Mouse (Mus musculus) T-helper 1 cell (primary cell): ENCODE data around the gene Cers6.

Experiments
- in situ Hi-C: fragments of 300-600 bp; cut with MboI, MseI; formaldehyde crosslinking; loops from one replicate; pipeline ENCODE4 v1.15.1; 2025; ENCODE audit warnings: high pct_unique_total_duplicates

Gene Cers6

DNA sequence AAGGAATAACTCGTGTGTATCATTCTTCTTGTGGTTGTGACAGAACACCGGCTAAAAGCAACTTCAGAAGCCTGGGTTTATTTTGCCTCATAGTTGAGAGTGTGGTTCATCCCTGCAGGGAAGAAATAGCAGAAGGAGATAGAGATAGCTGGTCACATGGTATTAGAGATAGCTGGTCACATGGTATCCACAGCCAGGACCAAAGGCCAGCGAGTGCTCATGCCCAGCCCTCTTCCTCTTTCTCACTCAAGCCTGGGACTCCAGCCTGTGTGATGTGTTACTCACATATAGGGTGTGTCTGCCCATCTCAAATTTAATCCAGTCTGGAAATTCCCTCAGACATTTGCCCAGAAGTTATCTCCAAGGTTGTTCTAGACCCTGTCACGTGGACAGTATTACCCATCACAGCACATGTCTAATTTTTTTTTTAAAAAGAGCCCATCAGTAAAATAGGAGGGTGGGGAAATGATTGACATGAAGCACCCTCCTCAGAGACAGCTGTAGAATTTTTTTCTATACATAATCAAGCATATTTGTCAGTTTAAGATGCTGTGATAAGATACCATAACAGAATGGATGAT lies 17.9 kb downstream of the Cers6 start:
- in situ Hi-C loops = no loop called here

DNA sequence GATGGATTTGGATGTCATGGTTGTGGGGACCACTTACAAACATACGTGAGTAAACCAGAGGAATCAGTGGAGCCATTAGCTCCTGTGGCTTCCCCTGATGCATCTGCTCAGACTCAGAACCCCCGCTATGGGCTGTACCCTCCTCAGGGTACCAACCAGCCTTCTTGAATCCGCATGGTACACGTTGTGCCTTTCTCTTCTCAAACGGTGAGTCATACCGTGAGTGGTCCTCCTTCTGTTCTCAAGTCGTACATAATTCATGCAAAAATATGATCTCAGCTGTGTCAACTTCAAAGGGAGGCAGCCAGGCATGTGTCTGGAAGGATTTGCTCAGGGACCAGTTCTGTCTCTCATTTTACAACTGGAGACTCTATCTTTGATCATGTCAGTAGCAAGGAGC lies 23.3 kb downstream of the Cers6 start:
- in situ Hi-C loops = no loop called here

DNA sequence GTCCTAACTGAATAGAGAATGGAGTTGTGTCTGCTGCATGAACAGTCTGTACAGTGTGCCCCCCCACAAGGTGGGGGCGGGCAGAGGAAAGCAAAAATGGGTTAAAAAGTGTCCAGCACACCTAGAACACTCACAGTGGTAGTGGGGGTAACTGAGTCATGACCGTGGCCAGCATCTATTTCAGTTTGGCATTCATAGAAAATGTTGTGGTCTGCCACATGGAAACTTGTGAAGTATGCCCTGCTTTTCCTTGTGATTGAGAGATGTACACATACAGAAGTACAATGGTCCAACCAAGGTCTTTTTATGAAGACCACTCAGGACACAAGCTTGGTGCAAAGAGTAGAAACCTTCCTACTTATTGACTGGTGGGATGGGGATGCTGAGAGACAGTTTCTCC lies 24.0 kb downstream of the Cers6 start:
- in situ Hi-C loops = no loop called here

DNA sequence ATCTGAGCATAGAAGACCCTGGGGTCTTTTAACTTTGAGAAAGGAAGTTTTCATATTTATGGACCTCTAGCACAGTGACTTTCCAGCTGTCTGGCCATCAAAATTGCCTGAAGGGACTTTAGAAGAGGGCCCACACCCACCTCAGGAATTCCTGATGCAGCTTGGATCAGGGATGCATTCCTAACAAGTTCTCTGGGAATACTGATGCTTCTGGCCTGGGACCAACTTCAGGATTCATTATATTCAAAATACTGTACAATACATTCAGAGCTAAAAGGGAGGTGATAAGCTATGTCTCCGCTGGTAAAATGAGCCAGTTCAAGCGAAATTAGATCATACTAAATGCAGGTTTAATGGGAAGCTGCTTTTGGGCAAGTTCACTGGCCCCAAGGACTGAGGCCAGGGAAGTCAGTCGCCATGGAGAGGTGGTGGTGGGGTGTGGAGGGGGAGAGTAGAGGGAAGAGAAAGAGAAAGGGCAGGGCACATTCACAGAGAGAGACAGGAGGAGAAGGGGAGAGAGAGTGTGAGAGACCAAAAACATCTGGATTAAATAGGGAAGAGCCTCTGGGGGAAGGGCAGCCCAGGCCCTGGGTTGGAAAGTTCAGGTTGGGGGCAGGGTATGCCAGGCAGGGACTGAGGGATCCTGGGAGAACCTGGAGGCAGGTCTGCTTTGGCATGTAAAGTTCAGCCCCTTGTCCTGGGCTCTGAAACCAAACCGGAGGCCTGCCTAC lies 24.7 kb downstream of the Cers6 start:
- in situ Hi-C loops = no loop called here

DNA sequence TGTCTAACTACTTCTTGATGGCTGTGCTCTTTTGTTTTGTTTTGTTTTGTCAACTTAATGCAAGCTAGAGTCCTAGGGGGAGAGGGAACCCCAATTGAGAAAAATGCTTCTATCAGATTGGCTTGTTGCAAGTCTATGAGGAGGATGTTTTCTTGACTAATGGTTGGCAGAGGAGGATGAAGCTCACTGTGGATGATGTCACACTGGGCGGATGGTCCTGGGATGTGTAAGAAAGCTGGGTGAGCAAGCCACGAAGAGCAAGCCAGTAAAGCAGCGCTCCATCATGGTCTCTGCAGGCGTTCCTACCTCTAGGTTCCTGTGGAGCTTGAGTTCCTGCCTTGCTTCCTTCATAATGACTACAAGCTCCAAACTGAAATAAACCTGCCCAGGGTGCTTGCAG lies 25.4 kb downstream of the Cers6 start:
- in situ Hi-C loops = no loop called here

DNA sequence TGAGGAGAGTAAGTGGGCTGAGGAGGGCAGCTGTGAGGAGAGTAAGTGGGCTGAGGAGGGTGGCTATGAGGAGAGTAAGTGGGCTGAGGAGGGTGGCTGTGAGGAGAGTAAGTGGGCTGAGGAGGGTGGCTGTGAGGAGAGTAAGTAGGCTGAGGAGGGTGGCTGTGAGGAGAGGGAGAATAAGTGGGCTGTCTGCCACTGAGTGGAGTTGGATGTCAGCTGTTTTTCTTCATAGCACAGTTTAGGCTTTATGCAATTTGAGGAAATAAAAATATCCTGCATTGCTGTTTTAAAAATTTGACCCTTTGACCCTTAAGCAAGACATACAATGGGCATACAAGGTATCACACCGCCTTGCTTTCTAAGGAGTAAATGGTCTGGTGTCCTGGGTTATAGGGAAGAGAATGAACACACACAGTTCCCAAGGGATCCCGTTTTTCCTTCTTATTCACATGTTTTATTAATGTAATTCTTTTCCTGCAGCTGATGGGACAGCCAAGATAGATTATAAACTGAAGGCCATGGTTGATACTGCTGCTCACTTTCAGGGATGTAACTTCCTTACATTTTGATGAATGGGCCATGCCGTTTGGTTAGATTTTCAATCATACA lies 27.0 kb downstream of the Cers6 start:
- in situ Hi-C loops = no loop called here

DNA sequence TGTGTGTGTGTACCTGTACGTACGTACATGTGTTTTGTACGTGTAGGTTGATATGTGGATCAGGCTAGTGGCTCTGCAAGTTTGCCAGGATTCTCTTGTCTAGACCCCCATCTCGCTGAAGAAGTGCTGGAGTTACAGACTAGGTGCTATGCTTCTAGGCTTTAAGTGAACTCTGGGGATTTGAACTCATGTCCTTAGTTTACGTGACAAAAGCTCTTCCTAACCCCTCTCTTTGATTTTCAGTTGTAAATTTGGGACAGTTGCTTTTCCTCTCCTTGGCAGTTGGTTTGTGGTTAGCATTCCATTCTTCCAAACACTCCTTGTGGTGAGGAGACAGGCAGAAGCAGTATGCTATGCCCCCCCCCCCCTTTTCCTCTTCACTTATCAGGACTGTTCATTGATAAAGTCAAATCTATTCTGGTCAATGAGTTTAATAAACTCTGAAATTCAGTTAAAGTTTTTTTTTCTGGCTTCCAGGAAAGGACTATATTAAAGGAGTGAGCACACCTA lies 28.5 kb downstream of the Cers6 start:
- in situ Hi-C loops = no loop called here

DNA sequence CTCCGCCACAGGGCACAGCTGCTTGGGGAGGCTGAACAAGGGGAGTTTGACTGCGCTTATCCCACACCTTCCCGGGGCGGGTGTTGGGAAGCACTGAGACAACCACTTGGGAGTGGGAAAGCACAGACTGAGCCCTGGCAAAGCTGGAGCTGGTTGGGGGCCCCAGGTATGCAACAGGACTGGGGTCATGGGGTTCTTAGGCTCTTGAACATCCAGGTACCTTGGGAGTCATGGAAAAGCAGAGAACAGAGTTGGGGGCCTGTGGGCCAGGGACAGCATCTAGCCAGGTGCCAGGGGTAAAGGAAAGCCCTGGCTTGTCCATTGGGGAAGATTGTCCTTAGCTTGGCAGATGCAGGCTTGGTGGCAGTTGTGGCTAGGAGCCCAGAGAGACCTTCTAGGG lies 31.2 kb downstream of the Cers6 start:
- in situ Hi-C loops = no loop called here

DNA sequence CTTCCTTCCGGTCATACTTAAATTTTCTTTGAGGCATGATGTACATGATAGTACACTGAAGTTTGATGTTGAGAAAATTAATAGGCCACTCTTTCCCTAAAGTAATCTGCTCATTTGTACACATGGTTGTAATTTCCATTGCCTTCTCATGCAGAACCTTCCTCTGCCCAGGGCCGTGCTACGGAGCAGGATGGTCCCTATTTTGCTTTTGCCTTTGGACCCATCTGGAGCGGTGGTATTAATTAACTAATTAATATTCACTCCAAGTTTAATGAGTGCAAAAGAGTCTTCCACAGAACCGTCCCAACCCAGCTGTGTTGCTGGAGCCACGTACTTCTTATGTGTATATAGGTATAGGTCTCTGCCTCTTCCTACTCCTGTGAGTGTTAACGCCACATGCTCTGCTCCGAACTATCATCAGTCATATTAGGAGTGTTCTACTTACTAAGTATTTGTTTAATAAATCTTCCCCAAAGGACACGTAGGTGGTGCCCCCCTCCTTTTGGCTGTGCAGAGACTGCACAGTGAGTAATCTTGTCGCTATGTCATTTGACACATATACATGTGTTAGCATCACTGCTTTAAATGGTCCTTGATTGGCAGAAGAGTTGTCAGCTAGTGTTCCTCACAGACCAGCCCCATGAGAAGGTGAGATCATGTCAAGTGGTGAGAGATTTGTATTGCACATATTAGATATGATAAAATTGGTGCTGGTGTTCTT lies 34.0 kb downstream of the Cers6 start:
- in situ Hi-C loops = no loop called here

DNA sequence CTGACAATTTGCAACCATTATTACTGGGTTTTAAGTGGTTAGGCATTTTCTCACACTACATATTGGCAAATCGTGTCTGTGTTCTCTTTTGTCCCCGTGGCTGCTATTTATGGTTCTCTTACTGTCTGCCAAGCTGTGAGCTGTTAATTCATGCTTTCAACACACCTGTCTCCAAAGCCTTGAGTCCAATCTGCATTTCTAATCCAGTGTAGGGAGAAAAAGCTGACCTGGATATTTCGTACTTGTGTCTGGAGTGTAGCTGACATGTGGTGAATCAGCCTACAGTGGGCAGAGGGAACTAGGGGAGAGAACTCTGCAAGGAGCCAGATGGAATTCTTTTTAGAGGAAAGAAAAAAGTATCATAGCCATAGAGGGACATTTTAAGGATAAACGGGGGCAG lies 35.0 kb downstream of the Cers6 start:
- in situ Hi-C loops = no loop called here

DNA sequence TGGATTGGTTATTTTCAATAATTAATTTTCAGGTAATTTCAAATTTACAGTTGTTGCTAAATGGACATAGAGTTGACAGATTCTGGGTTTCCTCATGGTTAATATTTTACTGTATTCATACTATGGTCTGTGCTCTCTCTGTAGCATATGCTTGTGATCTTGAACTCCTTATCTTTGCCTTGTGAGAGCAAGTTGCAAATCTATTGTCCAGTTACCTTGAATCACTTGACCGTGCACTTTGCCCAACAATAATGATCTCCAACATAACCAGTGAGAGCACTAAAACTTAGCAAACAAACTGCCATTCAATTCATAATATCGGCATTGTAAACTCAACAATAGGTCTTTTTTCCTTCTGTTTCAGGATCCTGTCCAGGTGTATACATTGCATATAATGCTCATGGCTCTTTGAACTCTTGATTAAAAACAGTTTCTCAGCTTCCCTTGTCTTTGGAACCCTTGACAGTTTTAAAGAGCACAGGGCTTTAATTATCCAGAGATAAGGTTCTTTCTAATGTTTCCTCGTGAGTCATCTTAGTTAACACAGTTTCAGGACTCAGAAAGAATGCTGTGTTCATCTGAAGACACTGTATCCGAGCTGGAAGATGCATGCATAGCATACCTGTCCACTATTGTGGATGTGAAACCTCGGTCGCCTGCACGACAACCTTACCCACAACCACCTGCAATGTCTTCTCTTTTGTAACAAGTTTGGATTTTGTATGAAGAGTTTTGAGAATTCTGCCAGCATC lies 38.7 kb downstream of the Cers6 start:
- in situ Hi-C loops = no loop called here

DNA sequence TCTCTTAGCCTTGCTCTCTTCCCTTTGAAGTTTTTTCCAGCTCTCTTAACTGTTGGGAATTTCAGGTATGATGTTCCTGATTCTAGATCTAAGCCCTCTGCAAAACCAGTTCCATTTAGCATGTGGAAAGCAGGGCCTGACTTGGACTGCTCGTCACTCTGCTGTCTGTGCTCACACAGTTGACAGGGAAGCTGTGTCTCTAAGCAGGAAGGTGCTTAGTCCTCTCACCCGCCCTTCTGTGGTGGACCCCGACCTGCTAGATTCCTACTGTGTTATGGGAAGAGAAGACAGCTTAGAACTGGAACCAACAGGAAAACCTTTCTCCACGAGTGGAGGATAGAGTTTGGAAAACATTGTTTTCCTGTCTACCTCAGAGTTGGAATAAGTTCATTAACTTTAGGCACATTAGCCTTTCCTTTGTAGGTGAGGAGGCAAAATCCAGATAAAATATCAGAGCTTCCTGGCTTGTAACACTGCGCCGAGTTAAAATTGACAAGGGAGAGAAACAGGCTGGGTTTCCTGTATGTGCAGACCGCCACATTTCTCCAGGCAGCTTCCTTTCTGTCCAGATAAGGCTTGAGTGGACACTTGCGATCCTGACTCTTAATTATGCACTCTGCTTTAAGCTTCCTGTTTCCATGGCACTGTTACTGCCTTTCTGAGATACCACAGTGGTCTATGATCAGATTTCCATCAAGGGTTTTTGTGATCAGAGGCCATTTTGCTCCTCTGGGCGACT lies 39.6 kb downstream of the Cers6 start:
- in situ Hi-C loops = no loop called here

DNA sequence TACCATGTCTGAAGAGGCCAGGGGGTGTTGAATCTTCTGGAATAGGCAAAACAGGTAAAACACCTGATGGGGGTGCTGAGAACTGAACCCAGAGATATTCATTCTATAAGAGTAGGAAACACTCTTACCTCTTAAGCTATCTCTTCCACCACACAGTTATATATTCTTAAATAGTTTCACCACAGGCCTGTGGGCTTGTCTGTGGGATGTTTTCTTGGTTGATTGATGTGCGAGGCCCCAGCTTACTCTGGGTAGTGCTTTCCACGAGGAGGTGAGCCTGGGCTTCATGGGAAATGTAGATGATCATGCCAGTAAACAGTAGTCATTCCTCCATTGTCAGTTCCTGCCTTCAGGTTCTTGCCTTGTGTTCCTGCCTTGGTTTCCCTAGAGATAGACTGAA lies 40.5 kb downstream of the Cers6 start:
- in situ Hi-C loops = no loop called here

DNA sequence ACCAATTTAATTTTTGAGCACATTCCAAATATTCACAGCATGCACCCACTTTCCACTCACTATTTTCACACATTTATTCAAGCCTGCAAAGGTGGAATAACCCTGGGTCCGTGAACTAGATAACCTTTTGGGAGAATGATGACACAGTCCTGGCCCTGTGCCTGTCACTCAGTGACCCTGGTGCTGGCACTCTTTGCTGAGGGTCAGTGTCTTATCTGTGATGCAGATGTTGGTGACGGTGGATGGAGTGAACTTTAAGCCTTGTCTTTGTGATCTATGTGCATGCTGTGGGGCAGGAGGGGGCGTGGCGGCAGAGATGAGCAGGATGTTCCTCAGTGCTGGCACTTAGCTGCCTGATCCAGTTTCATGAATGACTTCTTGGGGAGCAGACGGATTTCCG lies 41.3 kb downstream of the Cers6 start:
- in situ Hi-C loops = no loop called here

DNA sequence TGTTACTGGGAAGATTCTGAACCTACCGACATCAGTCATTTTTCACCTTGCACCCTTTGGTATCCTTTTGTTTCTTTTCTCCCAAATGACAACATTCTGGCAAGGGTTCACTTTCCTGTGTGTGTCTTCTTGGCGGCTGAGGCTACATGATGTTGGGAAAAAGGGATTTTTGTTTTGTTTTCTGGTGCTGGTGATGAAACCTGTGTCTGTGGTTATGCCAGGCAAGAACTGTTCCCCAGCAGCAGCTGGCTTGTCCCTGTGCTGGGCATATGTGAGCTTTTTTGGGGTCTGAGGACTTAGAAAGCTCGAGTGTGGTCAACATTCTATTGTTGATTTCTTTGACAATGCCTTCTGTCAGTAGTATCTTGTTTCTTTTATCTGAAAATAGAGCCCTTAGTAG lies 45.7 kb downstream of the Cers6 start:
- in situ Hi-C loops = no loop called here

DNA sequence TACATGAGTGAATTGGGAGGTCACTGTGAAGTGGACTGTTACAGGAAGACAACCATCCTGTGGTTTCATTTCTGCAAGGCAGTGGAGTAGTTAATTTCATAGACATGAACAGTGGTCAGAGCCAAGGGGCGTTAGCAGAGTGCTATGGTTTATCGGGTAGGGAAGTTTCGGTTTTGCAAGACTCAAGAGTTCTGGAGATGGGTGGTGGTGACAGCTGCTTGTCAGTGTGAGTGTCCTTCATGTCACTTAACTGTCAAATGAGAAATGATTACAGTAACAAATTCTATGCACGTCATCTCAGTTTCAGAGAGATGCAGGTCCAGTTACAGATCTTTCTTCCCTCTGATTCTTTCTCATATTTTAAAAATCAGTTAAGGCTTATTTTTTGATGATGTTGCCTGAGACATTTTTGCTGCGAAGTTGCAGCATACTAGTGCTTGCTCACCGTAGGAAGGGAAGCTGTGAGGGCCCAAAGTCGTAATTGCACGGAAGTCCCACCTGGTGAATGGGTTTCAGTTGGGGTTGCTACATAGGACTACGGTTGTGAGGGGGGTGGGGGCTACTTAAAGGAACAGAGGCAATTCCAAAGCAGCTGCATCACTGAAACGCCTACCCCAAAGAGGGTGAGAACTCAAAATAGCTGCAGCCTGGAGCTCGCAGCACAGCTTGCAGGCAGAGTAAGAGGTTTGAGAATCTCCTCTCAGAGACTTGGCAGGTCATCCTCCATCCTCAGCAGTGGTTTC lies 46.7 kb downstream of the Cers6 start:
- in situ Hi-C loops = no loop called here

DNA sequence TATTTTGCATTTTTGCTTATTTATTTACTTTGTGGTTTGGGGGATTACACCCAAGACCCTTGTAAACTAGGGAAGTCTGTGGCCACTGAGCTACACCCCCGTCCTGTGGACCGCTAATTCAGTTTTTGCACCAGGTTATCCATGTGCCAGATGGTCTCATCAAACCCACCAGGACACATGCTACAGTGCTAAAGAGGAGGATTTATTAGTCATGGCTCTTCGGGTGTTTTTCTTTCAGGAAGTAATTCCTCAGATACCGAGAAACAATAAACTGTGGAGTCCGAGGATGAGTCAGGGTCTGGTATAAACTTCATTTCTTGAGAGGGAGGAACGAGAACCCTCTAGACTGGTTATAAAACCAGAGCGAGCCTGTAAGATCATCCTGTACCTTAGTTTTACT lies 49.5 kb downstream of the Cers6 start:
- in situ Hi-C loops = no loop called here

DNA sequence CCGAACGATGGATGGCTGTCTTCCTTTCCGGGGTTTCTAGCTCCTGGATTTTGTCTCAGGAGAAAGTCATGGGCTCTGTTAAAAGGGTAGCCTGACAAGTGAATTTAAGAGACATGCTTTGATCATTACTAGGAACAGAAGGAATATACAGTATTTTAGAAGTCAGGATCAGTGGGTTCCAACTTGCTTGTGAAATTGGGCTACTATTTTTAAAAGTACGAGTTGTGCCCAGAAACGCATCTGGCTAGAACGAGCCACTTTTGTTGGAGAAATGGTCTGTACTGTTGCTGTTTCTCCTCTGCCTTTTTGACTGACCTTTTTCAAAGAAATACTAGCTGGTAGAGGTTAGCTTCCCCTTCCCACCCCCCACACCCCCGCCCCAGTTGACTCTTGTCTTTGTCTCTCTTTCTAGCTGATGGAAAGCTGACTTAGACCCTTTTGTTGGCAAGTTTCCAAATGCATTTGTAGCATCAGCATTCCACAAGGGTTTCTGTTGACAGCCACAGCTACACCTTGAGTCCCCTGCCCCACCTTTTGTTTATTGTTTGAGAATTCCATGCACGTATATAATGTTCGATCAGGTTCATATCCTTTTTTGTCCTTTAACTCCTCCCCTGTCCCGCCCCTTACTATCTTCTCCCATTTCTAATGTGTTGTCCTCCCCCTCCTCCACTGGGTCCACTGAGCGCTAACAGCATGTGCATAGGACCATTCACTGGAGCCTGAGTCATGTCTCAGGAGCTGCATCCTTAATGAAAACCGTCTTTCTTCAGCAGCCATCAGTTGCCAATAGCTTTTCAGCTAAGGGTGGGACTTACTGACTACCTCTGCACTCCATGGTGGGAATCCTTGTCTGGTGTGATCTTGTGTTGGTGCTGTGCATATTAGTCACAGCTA lies 50.6 kb downstream of the Cers6 start:
- in situ Hi-C loops = no loop called here

DNA sequence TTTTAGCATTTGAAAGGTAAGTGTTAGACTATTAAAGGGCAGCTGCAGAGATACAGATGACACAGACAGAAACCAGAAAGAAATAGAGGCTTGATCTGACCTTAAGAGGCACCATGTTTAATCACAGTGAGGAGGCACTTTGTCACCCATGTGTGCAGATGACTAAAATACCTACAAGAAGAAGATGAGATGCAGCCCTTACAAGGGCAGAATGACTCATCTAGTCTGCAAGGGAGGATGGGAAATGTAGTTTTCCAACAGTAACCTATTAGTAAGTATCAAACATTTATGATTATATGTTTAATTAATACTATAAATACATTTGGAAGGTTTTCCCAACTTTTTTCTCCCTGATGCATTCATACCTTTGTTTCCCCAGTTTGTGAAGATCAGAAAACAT lies 54.5 kb downstream of the Cers6 start:
- in situ Hi-C loops = no loop called here
